Mouse (Mus musculus) testis, adult 2 months (tissue): ENCODE results near the gene Dst.

Source experiments
- CTCF ChIP-seq: fragments of 200-500 bp; IDR thresholded peaks from 2 replicates; pipeline ENCODE4 v1.5.1; 2012; ENCODE audit warnings: low read depth, mild to moderate bottlenecking, inconsistent platforms, low read length, moderate library complexity; ENCODE audit not compliant: control insufficient read depth, insufficient read depth, insufficient replicate concordance
- POLR2A ChIP-seq: fragments of 200-500 bp; IDR thresholded peaks from 2 replicates; pipeline ENCODE4 v1.6.1; 2012; ENCODE audit warnings: low read depth, mild to moderate bottlenecking, inconsistent platforms, low read length, moderate library complexity; ENCODE audit not compliant: control insufficient read depth

DNA sequence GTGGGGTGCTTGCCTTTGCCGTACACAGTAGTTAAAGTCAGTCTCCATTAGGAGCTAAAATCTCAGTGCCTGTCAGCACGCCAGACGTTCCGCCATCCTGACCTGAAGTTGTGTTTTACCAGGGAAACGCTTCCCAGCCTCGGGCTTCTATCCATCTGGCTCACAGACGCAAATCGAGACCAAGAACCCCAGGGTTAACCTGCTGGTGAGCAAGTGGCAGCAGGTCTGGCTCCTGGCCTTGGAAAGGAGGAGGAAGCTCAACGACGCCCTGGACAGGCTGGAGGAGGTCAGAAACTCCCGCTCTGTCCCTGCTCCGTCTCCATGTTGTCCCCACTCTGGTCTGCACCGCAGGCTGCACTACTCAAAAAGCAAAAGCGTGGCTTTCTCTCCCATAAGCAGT lies 385.2 kb downstream of the Dst start:
- TF ChIP-seq CTCF = no peak
- no peak for TF ChIP-seq POLR2A
